Mouse (Mus musculus): Measurements from ENCODE around the gene Mtx1.

Gene Mtx1

GRCm38 (mm10) chr3:89165268-89165870, 61.5 kb downstream of the Mtx1 start:
- in situ Hi-C loops (cut with MboI; ENCODE audit: unreplicated experiment in 2 of 2): no loop called here

DNA sequence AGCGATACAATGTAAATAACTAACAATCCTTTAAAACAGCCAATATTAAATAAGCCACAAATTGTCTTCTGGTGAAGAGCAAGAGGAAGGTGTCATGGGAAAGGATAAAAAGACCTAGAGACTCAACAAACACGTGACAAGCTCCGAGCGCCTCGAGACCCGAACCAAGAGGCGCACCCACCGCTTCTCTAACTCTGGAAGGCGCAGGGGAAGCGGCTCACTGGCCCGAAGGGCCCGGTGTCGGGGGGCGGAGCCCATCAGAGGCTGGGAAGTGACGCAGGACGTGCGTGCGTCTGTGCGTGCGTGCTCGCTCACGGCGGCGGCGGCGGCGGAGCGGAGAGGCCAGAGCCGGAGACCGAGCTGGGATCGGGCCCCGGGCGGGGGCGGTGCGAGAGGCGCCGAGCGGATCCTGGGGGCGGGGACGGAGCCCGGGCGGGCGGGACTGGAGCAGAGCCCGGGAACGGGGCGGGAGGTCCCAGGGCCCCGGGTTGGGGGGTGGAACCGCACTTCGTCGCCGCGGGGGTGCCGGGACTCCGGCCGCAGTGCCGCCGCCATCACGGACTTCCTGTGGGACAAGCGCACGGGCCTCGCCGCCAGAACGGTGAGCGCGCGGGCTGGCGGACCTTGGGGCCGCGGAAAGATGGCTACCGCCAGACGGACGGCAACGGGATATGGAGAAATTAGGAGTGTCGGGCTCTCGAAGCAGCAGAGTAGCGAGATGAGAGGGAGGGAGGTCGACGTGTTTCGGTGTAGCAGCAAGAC, 62.2 kb downstream of the Mtx1 start, which contains the start of gene Clk2:
Clk2 (plus strand) TSS at position 290 of the 762 bp plus-strand sequence.
- in situ Hi-C loops (cut with MboI; ENCODE audit: unreplicated experiment in 2 of 2): loop anchor here (5.0 kb wide), 2 partner anchors 33 to 43 kb away; no protein-coding TSS in a partner anchor

DNA sequence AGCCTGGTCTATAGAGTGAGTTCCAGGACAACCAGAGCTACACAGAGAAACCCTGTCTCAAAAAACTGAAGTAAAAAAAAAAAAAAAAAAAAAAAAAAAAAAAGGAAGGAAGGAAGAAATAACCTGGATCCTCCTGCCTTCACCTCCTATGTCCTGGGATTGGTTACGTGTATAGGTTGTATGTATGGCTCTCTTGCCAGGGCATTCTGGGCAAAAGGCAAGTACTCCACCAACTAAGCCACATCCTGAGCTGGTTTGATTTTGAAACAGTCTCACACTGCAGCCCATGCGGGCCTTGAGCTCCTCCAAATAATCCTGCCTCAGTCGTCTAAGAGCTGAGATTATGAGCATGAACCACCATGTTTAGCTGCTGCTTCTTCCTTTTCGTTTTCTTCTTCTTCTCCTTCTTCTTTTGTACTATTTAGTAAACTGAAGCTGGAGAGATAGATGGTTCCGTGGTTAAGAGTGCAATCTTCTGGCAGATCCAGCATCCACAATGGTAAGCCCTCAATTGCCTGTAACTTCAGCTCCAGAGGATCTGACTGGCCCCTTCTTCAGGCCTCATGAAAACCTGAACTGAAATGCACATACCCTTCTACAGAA, 63.1 kb downstream of the Mtx1 start:
- in situ Hi-C loops (cut with MboI; ENCODE audit: unreplicated experiment in 2 of 2): loop anchor here (5.0 kb wide), 2 partner anchors 34 to 44 kb away; no protein-coding TSS in a partner anchor

GRCm38 (mm10) chr3:89163123-89163522, 63.8 kb downstream of the Mtx1 start:
- in situ Hi-C loops (cut with MboI; ENCODE audit: unreplicated experiment in 2 of 2): loop anchor here (5.0 kb wide), 2 partner anchors 34 to 44 kb away; no protein-coding TSS in a partner anchor

DNA sequence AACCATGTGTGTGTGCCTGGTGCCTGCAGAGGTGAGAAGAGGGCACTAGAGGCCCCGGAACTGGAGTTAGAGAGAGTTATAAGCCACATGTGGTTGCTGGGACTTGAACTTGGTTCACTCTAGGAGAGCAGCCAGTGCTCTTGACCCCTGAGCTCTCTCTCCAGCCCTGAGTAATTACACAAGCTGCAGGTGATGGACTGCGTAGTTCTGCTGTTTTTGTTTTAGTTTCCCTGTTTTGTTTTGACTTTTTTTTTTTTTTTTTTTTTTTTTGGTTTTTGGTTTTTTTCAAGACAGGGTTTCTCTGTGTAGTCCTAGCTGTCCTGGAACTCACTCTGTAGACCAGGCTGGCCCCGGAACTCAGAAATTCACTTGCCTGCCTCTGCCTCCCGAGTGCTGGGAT, 65.1 kb downstream of the Mtx1 start:
- in situ Hi-C loops (cut with MboI; ENCODE audit: unreplicated experiment in 2 of 2): loop anchor here (5.0 kb wide), 2 partner anchors 36 to 46 kb away; no protein-coding TSS in a partner anchor

DNA sequence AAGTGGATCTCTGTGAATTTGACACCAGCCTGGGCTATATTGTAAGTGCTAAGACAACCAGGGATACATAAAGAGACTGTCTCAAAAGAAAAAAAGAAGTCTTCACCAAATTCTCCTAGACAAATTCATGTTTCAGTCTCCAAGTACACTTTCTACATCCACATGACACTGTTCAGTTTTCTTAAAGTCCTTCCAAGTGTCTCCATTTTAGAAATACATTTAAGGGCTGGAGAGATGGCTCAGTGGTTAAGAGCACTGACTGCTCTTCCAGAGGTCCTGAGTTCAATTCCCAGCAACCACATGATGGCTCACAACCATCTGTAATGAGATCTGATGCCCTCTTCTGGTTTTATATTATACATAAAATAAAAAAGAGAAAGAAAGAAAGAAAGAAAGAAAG, 65.7 kb downstream of the Mtx1 start:
- in situ Hi-C loops (cut with MboI; ENCODE audit: unreplicated experiment in 2 of 2): loop anchor here (5.0 kb wide), 2 partner anchors 36 to 46 kb away; no protein-coding TSS in a partner anchor

- in situ Hi-C loops (cut with MboI; ENCODE audit: unreplicated experiment in 2 of 2): loop anchor here (5.0 kb wide), 3 partner anchors 38 to 67 kb away; partner anchors contain the start of gene Rusc1 (in 2 of the 2)
These were observed 67.1 kb downstream of the Mtx1 start, which contains the start of gene Hcn3 for GRCm38 (mm10) chr3:89159616-89160344. Gene Hcn3 (minus strand): TSS chr3:89160196.

DNA sequence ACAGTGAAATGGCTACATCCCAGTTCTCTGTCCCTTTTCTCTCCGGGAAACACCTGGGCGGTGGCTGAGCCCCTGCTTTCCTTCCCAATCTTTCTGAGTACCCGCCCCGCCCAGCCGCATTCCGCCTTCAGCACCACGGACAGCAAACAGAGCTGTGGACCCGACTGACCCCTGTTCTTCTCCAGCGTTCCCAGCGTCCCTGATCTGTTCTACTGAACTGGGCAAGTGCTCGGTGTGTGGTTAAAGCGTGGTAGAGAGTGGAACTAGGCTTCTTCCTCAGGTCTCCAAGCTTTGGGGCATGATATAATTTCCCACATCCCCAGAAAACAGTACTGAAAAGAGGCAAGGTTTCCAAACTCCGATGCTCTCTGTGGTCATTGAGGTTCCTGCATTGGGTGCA, 67.7 kb downstream of the Mtx1 start:
- in situ Hi-C loops (cut with MboI; ENCODE audit: unreplicated experiment in 2 of 2): loop anchor here (5.0 kb wide), 1 partner anchor 67 kb away; the partner anchor contains the start of gene Rusc1 (in 2 of the 2)

All from v-Abl transformed pro-B cells (cell line).